Mouse (Mus musculus) lung, postnatal 36 days (tissue): ENCODE data around the gene Ipo4.

Experiments
- DNase-seq: peaks from one replicate; pipeline ENCODE4 v3.0.0; 2022; ENCODE audit warnings: mixed read lengths

The Ipo4 gene

GRCm38 (mm10) chr14:55635523-55636007, at the start of gene Ipo4:
Gene Ipo4, minus strand, starts transcription at chr14:55635957.
- peak; percentile 95 for DNase-seq

GRCm38 (mm10) chr14:55682118-55682493, 46.3 kb upstream of the Ipo4 start:
- DNase-seq, result no peak

GRCm38 (mm10) chr14:55681160-55682117, 45.7 kb upstream of the Ipo4 start, which contains the start of gene Tinf2:
Gene Tinf2, minus strand, starts transcription at chr14:55681820.
- peak; percentile 96 for DNase-seq

GRCm38 (mm10) chr14:55677615-55678014, 41.9 kb upstream of the Ipo4 start:
- DNase-seq, result no peak

GRCm38 (mm10) chr14:55672741-55673060, 36.9 kb upstream of the Ipo4 start:
- DNase-seq, result no peak

- peak; percentile 97 for DNase-seq
Observed at GRCm38 (mm10) chr14:55671833-55672740, 36.3 kb upstream of the Ipo4 start, which contains the start of the genes Gmpr2 and Nedd8. Gene Gmpr2, plus strand, starts transcription at chr14:55671941. Gene Nedd8, minus strand, starts transcription at chr14:55672124.

- DNase-seq, result no peak
Observed at GRCm38 (mm10) chr14:55671486-55671832, 35.7 kb upstream of the Ipo4 start.

- no peak for DNase-seq
Observed at GRCm38 (mm10) chr14:55660636-55661035, 24.9 kb upstream of the Ipo4 start.

GRCm38 (mm10) chr14:55659960-55660573, 24.3 kb upstream of the Ipo4 start, which contains the start of gene Mdp1:
Gene Mdp1, minus strand, starts transcription at chr14:55660508.
- peak; percentile 82 for DNase-seq

- no peak for DNase-seq
Observed at GRCm38 (mm10) chr14:55658011-55658410, 22.3 kb upstream of the Ipo4 start.

GRCm38 (mm10) chr14:55656935-55657334, 21.2 kb upstream of the Ipo4 start:
- DNase-seq, result no peak

- DNase-seq, result no peak
Observed at GRCm38 (mm10) chr14:55651528-55651927, 15.8 kb upstream of the Ipo4 start.

- DNase-seq, result no peak
Observed at GRCm38 (mm10) chr14:55649884-55650283, 14.1 kb upstream of the Ipo4 start, which contains the start of gene Tssk4. Gene Tssk4, plus strand, starts transcription at chr14:55650184.

GRCm38 (mm10) chr14:55644261-55644888, 8.6 kb upstream of the Ipo4 start:
- peak; percentile 15 for DNase-seq

- DNase-seq, result peak; percentile 84
Observed at GRCm38 (mm10) chr14:55643060-55643907, 7.5 kb upstream of the Ipo4 start, which contains the start of gene Tm9sf1. Gene Tm9sf1, minus strand, starts transcription at chr14:55643806.

- no peak for DNase-seq
Observed at GRCm38 (mm10) chr14:55642679-55643059, 6.9 kb upstream of the Ipo4 start.

GRCm38 (mm10) chr14:55641291-55641690, 5.5 kb upstream of the Ipo4 start:
- no peak for DNase-seq

- no peak for DNase-seq
Observed at GRCm38 (mm10) chr14:55640816-55641215, 5.1 kb upstream of the Ipo4 start.

- no peak for DNase-seq
Observed at GRCm38 (mm10) chr14:55637795-55638194, 2.0 kb upstream of the Ipo4 start, which contains the start of gene Gm49378. Gene Gm49378, minus strand, starts transcription at chr14:55637895.

- peak; percentile 18 for DNase-seq
Observed at GRCm38 (mm10) chr14:55634874-55635522, 759 bp downstream of the Ipo4 start.
